In genomic region chr16:13902397-13902831, GRCm38 (mm10) we compare ENCODE assay signal across 8 mouse cellular contexts. TPM values are rescaled to one million over a fixed set of nuclear protein-coding genes. Genes with fewer than 3 reads are reported as not detected.
A peak's percentile ranks its signal among the peaks of the same experiment; 100 is the strongest.
DNase-seq lines count a peak whose midpoint lies in the region; ATAC-seq and TF ChIP-seq lines count a peak whose summit lies in the region.

No protein-coding gene starts in this region.

- peak overlapping the region; percentile 92 for H3K9ac ChIP-seq in heart, embryonic 15.5 days
- peak overlapping the region; percentile 82 for H3K9ac ChIP-seq in forebrain, embryonic 11.5 days (ENCODE audit: low read length)
- peak overlapping the region; percentile 83 for H3K9ac ChIP-seq in liver, embryonic 11.5 days (ENCODE audit: low read depth, low read length)

- H3K27ac ChIP-seq in heart, embryonic 15.5 days = peak overlapping the region; percentile 78
- H3K27ac ChIP-seq in forebrain, embryonic 11.5 days (ENCODE audit: low read depth, low read length) = peak overlapping the region; percentile 62
- H3K27ac ChIP-seq in liver, embryonic 11.5 days (ENCODE audit: low read depth, low read length) = peak overlapping the region; percentile 54; the same call in 1 of the 2 replicates
- H3K27ac ChIP-seq in olfactory bulb, adult 2 months (ENCODE audit: insufficient read depth, low read depth, low read length) = peak overlapping the region; percentile 34; the same call in 1 of the 2 replicates

- TF ChIP-seq CTCF in G1E (IDR thresholded peaks at IDR 0.05; ENCODE audit: low read depth, low read length) = no peak
- no peak for TF ChIP-seq CTCF in olfactory bulb, adult 2 months (IDR thresholded peaks at IDR 0.05; ENCODE audit: insufficient read depth, low read depth, low read length)

- H3K36me3 ChIP-seq in heart, embryonic 15.5 days = no peaks in the 10 kb centered on the region
- H3K36me3 ChIP-seq in G1E (replicated peaks) = peaks cover 18% of the 10 kb centered on the region
- H3K36me3 ChIP-seq in forebrain, embryonic 11.5 days (ENCODE audit: control insufficient read depth, insufficient read depth, low read length) = no peaks in the 10 kb centered on the region
- no peaks in the 10 kb centered on the region for H3K36me3 ChIP-seq in liver, embryonic 11.5 days (ENCODE audit: control insufficient read depth, insufficient read depth, low read length)

- no peaks in the 10 kb centered on the region for H3K27me3 ChIP-seq in heart, embryonic 15.5 days
- H3K27me3 ChIP-seq in G1E (ENCODE audit: insufficient read depth, low read length) = no peaks in the 10 kb centered on the region
- no peaks in the 10 kb centered on the region for H3K27me3 ChIP-seq in forebrain, embryonic 11.5 days (ENCODE audit: control insufficient read depth, insufficient read depth, low read length)
- H3K27me3 ChIP-seq in liver, embryonic 11.5 days (replicated peaks; ENCODE audit: control insufficient read depth, insufficient read depth, low read length) = no peaks in the 10 kb centered on the region

- intact Hi-C loops in heart, postnatal 14 days (cut with DNase I) = loop anchor here (5.0 to 10.0 kb wide), 4 partner anchors 222 to 412 kb away; partner anchors contain the start of genes Fopnl, Marf1 and Nde1

- DNase-seq in heart, postnatal 14 days = no peak
- DNase-seq in G1E (ENCODE audit: low spot score) = peak; percentile 27
- no peak for DNase-seq in forebrain, embryonic 11.5 days (ENCODE audit: low spot score)
- peak; percentile 65 for DNase-seq in liver, embryonic 11.5 days (ENCODE audit: low spot score)
- no peak for DNase-seq in cerebellum, adult 11 months

- WGBS in heart, embryonic 15.5 days = under 1% methylated on average over 30 of the region's 30 CpGs
- under 1% methylated on average over 30 of the region's 30 CpGs for WGBS in forebrain, embryonic 11.5 days
- under 1% methylated on average over 30 of the region's 30 CpGs for WGBS in liver, embryonic 11.5 days
- under 1% methylated on average over 30 of the region's 30 CpGs for WGBS in olfactory bulb, adult 2 months

- peak; percentile 57 for ATAC-seq in heart, embryonic 15.5 days (replicated peaks; ENCODE audit: insufficient number of reproducible peaks, insufficient read depth, low FRiP score, low read depth)
- no peak for ATAC-seq in G1E (ENCODE audit: extremely low read depth, insufficient number of reproducible peaks, low FRiP score, poor library complexity, severe bottlenecking)
- ATAC-seq in forebrain, embryonic 11.5 days (replicated peaks; ENCODE audit: low FRiP score) = no peak; the same call in 1 of the 2 replicates
- ATAC-seq in liver, embryonic 11.5 days (replicated peaks; ENCODE audit: low FRiP score) = peak; percentile 59
- ATAC-seq in cerebellum, adult (ENCODE audit: insufficient number of reproducible peaks, low FRiP score, low TSS enrichment) = no peak

- no peak for TF ChIP-seq POLR2A in olfactory bulb, adult 2 months (IDR thresholded peaks at IDR 0.05; ENCODE audit: insufficient read depth, low read depth, low read length)

- H3K4me1 ChIP-seq in heart, embryonic 15.5 days (replicated peaks) = peaks cover 16% of the 10 kb centered on the region
- H3K4me1 ChIP-seq in G1E (ENCODE audit: insufficient read depth, low read depth, low read length) = peaks cover 45% of the 10 kb centered on the region
- 0 out of 2 replicates have a peak, but pooled peaks cover 2% of the 10 kb centered on the region for H3K4me1 ChIP-seq in forebrain, embryonic 11.5 days (replicated peaks; ENCODE audit: control insufficient read depth, insufficient read depth, low read length)
- H3K4me1 ChIP-seq in liver, embryonic 11.5 days (replicated peaks; ENCODE audit: control insufficient read depth, insufficient read depth, low read length) = peaks cover 12% of the 10 kb centered on the region; the same call in 1 of the 2 replicates
- H3K4me1 ChIP-seq in olfactory bulb, adult 2 months (ENCODE audit: control insufficient read depth, insufficient read depth, low read length) = peaks cover 2% of the 10 kb centered on the region; the same call in 1 of the 2 replicates

- H3K9me3 ChIP-seq in heart, embryonic 15.5 days (replicated peaks) = no peaks in the 10 kb centered on the region
- no peaks in the 10 kb centered on the region for H3K9me3 ChIP-seq in G1E (replicated peaks)
- H3K9me3 ChIP-seq in forebrain, embryonic 11.5 days (ENCODE audit: control insufficient read depth, low read length) = no peaks in the 10 kb centered on the region
- H3K9me3 ChIP-seq in liver, embryonic 11.5 days (ENCODE audit: control insufficient read depth, low read length) = no peaks in the 10 kb centered on the region

- H3K4me2 ChIP-seq in heart, embryonic 15.5 days = peak overlapping the region; percentile 75
- H3K4me2 ChIP-seq in forebrain, embryonic 11.5 days (ENCODE audit: low read depth, low read length, severe bottlenecking) = peak overlapping the region; percentile 70
- H3K4me2 ChIP-seq in liver, embryonic 11.5 days = peak overlapping the region; percentile 81

- peak overlapping the region; percentile 78 for H3K4me3 ChIP-seq in heart, embryonic 15.5 days
- H3K4me3 ChIP-seq in G1E (ENCODE audit: low read depth, low read length) = peak overlapping the region; percentile 91
- H3K4me3 ChIP-seq in forebrain, embryonic 11.5 days (ENCODE audit: low read depth, low read length) = peak overlapping the region; percentile 93
- H3K4me3 ChIP-seq in liver, embryonic 11.5 days (ENCODE audit: low read depth, low read length) = peak overlapping the region; percentile 82
- peak overlapping the region; percentile 77 for H3K4me3 ChIP-seq in olfactory bulb, adult 2 months (ENCODE audit: insufficient read depth, low read depth, low read length)

RNA-seq across cellular contexts. Expression of gene Pdxdc1, which starts 0.5 kb away (rescaled TPM):
- polyA plus RNA-seq in heart, embryonic 15.5 days (2015; fragmentation: Nextera tagmentation; extraction: Ambion mirVana) = 55.0 and 66.0 TPM in 2 replicates
- 10 to 100 TPM; 69.7 to 72.4 TPM for total RNA-seq in heart, postnatal 14 days (2021)
- total RNA-seq in G1E (2014; fragmentation: Nextera tagmentation) = 74.9 and 94.5 TPM in 2 replicates
- 68.8 and 72.1 TPM in 2 replicates for total RNA-seq in G1E (2017)
- polyA plus RNA-seq in G1E (2012) = 27.1 and 35.5 TPM in 2 replicates
- polyA plus RNA-seq in forebrain, embryonic 11.5 days (2014; fragmentation: Nextera tagmentation; extraction: Ambion mirVana) = 73.9 and 74.1 TPM in 2 replicates
- polyA plus RNA-seq in liver, embryonic 11.5 days (2014; fragmentation: Nextera tagmentation; extraction: Ambion mirVana) = 48.2 and 57.2 TPM in 2 replicates
- not detected in 2 replicates for polyA plus RNA-seq in olfactory bulb, adult 2 months (2012; ENCODE audit: insufficient read depth, insufficient read length, low replicate concordance, missing spikeins)

RNA-seq across cellular contexts. Expression of gene Mpv17l, which starts 0.5 kb away (rescaled TPM):
- polyA plus RNA-seq in heart, embryonic 15.5 days (2015; fragmentation: Nextera tagmentation; extraction: Ambion mirVana) = 2.0 and 2.7 TPM in 2 replicates
- total RNA-seq in heart, postnatal 14 days (2021) = under 1 TPM; 0.59 to 0.79 TPM
- total RNA-seq in G1E (2014; fragmentation: Nextera tagmentation) (1.9 and 2.6 TPM in 2 replicates), G1E (2017) (0.98 and 1.2 TPM in 2 replicates)
- 0.04 and 0.05 TPM in 2 replicates for polyA plus RNA-seq in G1E (2012)
- 2.7 and 3.2 TPM in 2 replicates for polyA plus RNA-seq in forebrain, embryonic 11.5 days (2014; fragmentation: Nextera tagmentation; extraction: Ambion mirVana)
- polyA plus RNA-seq in liver, embryonic 11.5 days (2014; fragmentation: Nextera tagmentation; extraction: Ambion mirVana) = 1.9 and 3.1 TPM in 2 replicates
- not detected in 2 replicates for polyA plus RNA-seq in olfactory bulb, adult 2 months (2012; ENCODE audit: insufficient read depth, insufficient read length, low replicate concordance, missing spikeins)

Comparison
In these comparisons a context has a peak if more than half of its experiments do, and no peak if none do; other contexts are left out.
1. ATAC-seq: peak in heart, embryonic 15.5 days (single experiment) and liver, embryonic 11.5 days (single experiment); none in G1E (single experiment), forebrain, embryonic 11.5 days (single experiment) and cerebellum, adult (single experiment).
2. DNase-seq: peak in G1E (single experiment) and liver, embryonic 11.5 days (single experiment); none in heart, postnatal 14 days (0 of 2), forebrain, embryonic 11.5 days (single experiment) and cerebellum, adult 11 months (single experiment).
3. Peak in every context shown above with its lines, with median percentiles within 50 percentile points of each other: H3K27ac ChIP-seq, H3K4me2 ChIP-seq, H3K4me3 ChIP-seq and H3K9ac ChIP-seq.